Mouse (Mus musculus) hindbrain, postnatal 0 days (tissue): ENCODE measurements around the gene Elmsan1. TPM values are rescaled to one million over a fixed set of nuclear protein-coding genes. Genes with fewer than 3 reads are reported as not detected.

ENCODE experiments used
- ATAC-seq: fragments of 200-750 bp; cut with Nextera tagmentation; 2 replicates; pipeline ENCODE4 v1.8.0; 2017; ENCODE audit warnings: mild to moderate bottlenecking, moderate TSS enrichment, moderate library complexity
- DNase-seq: peaks from one replicate; pipeline ENCODE4 v3.0.0-alpha.2; 2015; ENCODE audit warnings: low spot score
- H3K27ac ChIP-seq: fragments of 300-500 bp; sonication (generic); 2 replicates; pipeline ENCODE4 v1.5.1; 2014; ENCODE audit warnings: mild to moderate bottlenecking
- H3K27me3 ChIP-seq: fragments of 300-500 bp; sonication (generic); 2 replicates; pipeline ENCODE4 v1.6.1; 2014; ENCODE audit warnings: low read length, mixed read lengths; ENCODE audit not compliant: insufficient read depth
- H3K36me3 ChIP-seq: fragments of 300-500 bp; sonication (generic); 2 replicates; pipeline ENCODE4 v1.6.1; 2014; ENCODE audit warnings: low read length, mixed read lengths; ENCODE audit not compliant: insufficient read depth
- H3K4me1 ChIP-seq: fragments of 300-500 bp; sonication (generic); 2 replicates; pipeline ENCODE4 v1.6.1; 2014; ENCODE audit warnings: antibody characterized with exemption, low read length, mixed read lengths; ENCODE audit not compliant: insufficient read depth
- H3K4me2 ChIP-seq: fragments of 300-500 bp; sonication (generic); 2 replicates; pipeline ENCODE4 v1.6.1; 2014; ENCODE audit warnings: low read depth, mild to moderate bottlenecking, low read length, moderate library complexity, mixed read lengths
- H3K4me3 ChIP-seq: fragments of 300-500 bp; sonication (generic); 2 replicates; pipeline ENCODE4 v1.5.1; 2014; ENCODE audit warnings: low read length
- H3K9ac ChIP-seq: fragments of 300-500 bp; sonication (generic); replicated peaks from 2 replicates; pipeline ENCODE4 v1.6.1; 2014; ENCODE audit warnings: mild to moderate bottlenecking, low read length, moderate library complexity, mixed read lengths
- H3K9me3 ChIP-seq: fragments of 300-500 bp; sonication (generic); 2 replicates; pipeline ENCODE4 v1.6.1; 2016; ENCODE audit warnings: low read length, mixed read lengths
- CTCF ChIP-seq: IDR thresholded peaks from 2 replicates; pipeline ENCODE4 v1.5.1; 2016; ENCODE audit warnings: antibody characterized with exemption, control low read depth, low read depth
- WGBS: fragments of 180-500 bp; shearing (Covaris S2); extraction: QIAGEN DNeasy Blood & Tissue Kit; methylation state at CpG from one replicate; pipeline ENCODE4 v1.1.7; 2014; 5-methylcytosine and 5-hydroxymethylcytosine counted together
- polyA plus RNA-seq: library from polyadenylated mRNA; unstranded; fragments of >200 nt; fragmentation: Nextera tagmentation; extraction: Ambion mirVana; gene quantifications from 2 replicates; pipeline ENCODE4 v1.2.1, GENCODE M21; 2015
- total RNA-seq: library from RNA; depleted of rRNA; stranded (reverse); fragments of >200 nt; gene quantifications from 2 replicates; pipeline ENCODE4 v1.2.3, GENCODE M21; 2014

The Elmsan1 gene
- total and polyA plus RNA-seq, 2 experiments from 2014 or later: 3.0 to 9.3 TPM

DNA sequence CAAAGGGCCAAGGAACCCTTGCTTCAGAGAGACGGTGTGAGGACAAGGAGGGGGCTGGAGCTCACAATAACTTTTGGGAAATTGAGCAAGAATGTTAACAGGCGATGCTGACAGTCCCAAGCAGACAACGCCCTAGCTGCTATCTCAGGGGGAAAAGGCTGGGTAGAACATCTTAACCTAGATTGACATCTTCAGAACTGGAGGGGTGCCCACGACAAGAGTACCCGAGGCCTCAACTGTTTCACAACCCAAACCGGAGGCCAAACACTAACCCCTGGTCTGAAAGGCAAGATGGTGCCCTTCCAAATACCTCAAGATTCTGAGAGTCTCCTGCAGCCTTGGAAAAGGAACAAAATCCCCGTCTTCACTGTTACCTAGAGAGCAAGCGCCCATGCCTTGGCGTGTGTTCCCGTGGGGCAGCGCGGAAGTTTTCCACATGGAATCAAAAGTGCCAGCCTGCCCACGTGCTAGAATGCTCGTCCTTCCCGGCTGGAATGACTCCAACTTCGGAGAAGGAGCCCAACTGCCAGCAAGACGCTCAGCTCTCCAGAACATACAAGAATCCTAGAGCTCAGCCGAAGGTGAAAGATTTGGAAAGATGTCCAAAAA lies 11.4 kb downstream of the Elmsan1 start:
- no peak overlapping the region for H3K9ac ChIP-seq
- no peaks in the 10 kb centered on the region for H3K36me3 ChIP-seq
- H3K4me3 ChIP-seq: no peak overlapping the region
- H3K27me3 ChIP-seq: no peaks in the 10 kb centered on the region
- H3K4me1 ChIP-seq: no peaks in the 10 kb centered on the region
- peak; percentile 30 for DNase-seq
- TF ChIP-seq CTCF: no peak
- no peaks in the 10 kb centered on the region for H3K9me3 ChIP-seq
- ATAC-seq: no peak
- WGBS: 71% methylated on average over 18 of the region's 18 CpGs
- no peak overlapping the region for H3K4me2 ChIP-seq
- no peak overlapping the region for H3K27ac ChIP-seq

GRCm38 (mm10) chr12:84206525-84206924 lies 12.2 kb downstream of the Elmsan1 start:
- Histone ChIP-seq H3K4me2 (no peak overlapping the region), H3K9me3 (no peaks in the 10 kb centered on the region), H3K27me3 (no peaks in the 10 kb centered on the region), H3K27ac (no peak overlapping the region), H3K9ac (no peak overlapping the region), H3K36me3 (no peaks in the 10 kb centered on the region), H3K4me1 (no peaks in the 10 kb centered on the region), H3K4me3 (no peak overlapping the region)
- ATAC-seq (no peak), DNase-seq (no peak)
- 59% methylated on average over 7 of the region's 7 CpGs for WGBS
- TF ChIP-seq CTCF: no peak

GRCm38 (mm10) chr12:84205659-84206185 lies 13.0 kb downstream of the Elmsan1 start:
- H3K4me3 ChIP-seq: no peak overlapping the region
- H3K27ac ChIP-seq: no peak overlapping the region
- no peaks in the 10 kb centered on the region for H3K4me1 ChIP-seq
- H3K36me3 ChIP-seq: no peaks in the 10 kb centered on the region
- DNase-seq (no peak), ATAC-seq (no peak)
- H3K9me3 ChIP-seq: no peaks in the 10 kb centered on the region
- H3K27me3 ChIP-seq: no peaks in the 10 kb centered on the region
- TF ChIP-seq CTCF: no peak
- no peak overlapping the region for H3K4me2 ChIP-seq
- H3K9ac ChIP-seq: no peak overlapping the region
- WGBS: 86% methylated on average over 10 of the region's 10 CpGs

GRCm38 (mm10) chr12:84204662-84205061 lies 14.0 kb downstream of the Elmsan1 start:
- Histone ChIP-seq H3K9me3 (no peaks in the 10 kb centered on the region), H3K4me3 (no peak overlapping the region), H3K27me3 (no peaks in the 10 kb centered on the region), H3K4me1 (no peaks in the 10 kb centered on the region), H3K27ac (no peak overlapping the region), H3K36me3 (no peaks in the 10 kb centered on the region), H3K4me2 (no peak overlapping the region), H3K9ac (no peak overlapping the region)
- WGBS: 89% methylated on average over 8 of the region's 8 CpGs
- ATAC-seq (no peak), DNase-seq (no peak)
- TF ChIP-seq CTCF: no peak

DNA sequence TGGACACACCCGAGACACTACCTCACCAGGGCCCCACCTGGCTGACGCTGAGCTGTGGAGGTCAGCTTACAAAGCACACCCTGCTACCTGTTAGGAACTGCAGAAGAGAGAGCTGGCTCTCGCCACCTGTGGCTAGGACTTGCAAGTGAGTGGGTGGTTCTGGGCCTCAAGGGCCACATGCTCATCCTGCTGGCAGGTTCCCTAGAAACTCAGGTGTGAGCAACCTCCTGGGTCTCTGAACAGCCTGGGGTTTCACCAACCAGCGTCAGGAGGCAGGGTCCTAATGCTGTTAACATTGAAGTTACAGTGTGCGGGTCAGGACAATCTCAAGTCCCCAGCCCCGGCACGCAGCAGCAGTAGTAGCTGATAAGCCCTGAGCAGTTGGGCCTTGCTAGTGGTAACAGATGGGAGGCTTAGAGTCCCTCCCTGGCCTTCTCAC lies 14.9 kb downstream of the Elmsan1 start:
- Histone ChIP-seq H3K9ac (no peak overlapping the region), H3K9me3 (no peaks in the 10 kb centered on the region), H3K27ac (no peak overlapping the region), H3K36me3 (no peaks in the 10 kb centered on the region), H3K27me3 (no peaks in the 10 kb centered on the region), H3K4me1 (no peaks in the 10 kb centered on the region), H3K4me2 (no peak overlapping the region), H3K4me3 (no peak overlapping the region)
- 74% methylated on average over 7 of the region's 7 CpGs for WGBS
- ATAC-seq (no peak), DNase-seq (no peak)
- no peak for TF ChIP-seq CTCF

DNA sequence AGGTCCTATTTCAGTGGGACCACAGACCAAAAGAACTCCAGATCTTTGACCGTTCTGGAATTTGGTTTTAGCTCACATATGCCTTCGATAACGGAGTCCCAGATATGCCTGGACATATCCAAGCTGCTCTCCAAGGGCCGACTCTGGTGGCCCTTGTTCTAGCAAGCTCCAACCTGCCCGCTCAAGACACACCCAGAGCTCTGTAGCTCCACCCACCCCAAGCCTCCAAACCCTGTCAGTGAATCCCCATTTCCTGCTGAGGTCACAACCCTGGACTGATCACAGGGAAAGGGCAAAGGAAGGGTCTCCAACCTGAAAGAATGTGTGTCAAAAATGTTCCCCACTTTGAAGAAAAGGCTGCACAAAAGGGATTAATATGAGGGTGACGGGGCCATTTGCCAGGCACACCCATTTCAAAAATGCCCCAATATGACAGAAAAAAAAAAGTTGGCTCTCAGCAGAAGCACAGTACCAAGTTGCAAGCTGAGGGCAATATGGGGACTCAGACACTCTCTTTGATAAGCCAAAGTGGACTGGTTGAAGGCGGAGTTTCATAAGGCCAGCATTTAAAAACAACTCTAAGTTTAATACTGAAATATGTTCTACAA lies 15.4 kb downstream of the Elmsan1 start:
- no peak for DNase-seq
- 82% methylated on average over 7 of the region's 7 CpGs for WGBS
- Histone ChIP-seq H3K4me1 (no peaks in the 10 kb centered on the region), H3K9me3 (no peaks in the 10 kb centered on the region), H3K36me3 (no peaks in the 10 kb centered on the region), H3K27ac (no peak overlapping the region), H3K27me3 (no peaks in the 10 kb centered on the region), H3K4me3 (no peak overlapping the region), H3K4me2 (no peak overlapping the region), H3K9ac (no peak overlapping the region)
- no peak for TF ChIP-seq CTCF
- no peak for ATAC-seq

- TF ChIP-seq CTCF: no peak
- WGBS: 79% methylated on average over 10 of the region's 10 CpGs
- no peak overlapping the region for H3K27ac ChIP-seq
- no peak overlapping the region for H3K4me3 ChIP-seq
- H3K36me3 ChIP-seq: no peaks in the 10 kb centered on the region
- ATAC-seq (no peak), DNase-seq (no peak)
- H3K9me3 ChIP-seq: no peaks in the 10 kb centered on the region
- H3K9ac ChIP-seq: no peak overlapping the region
- H3K4me2 ChIP-seq: no peak overlapping the region
- H3K4me1 ChIP-seq: no peaks in the 10 kb centered on the region
- no peaks in the 10 kb centered on the region for H3K27me3 ChIP-seq
Measured at GRCm38 (mm10) chr12:84202561-84202960, 16.1 kb downstream of the Elmsan1 start.
